Mouse (Mus musculus) liver, adult 2 months (tissue): ENCODE data around the gene Fam120a.

ENCODE experiments used
- CTCF ChIP-seq: fragments of 200-500 bp; IDR thresholded peaks from 2 replicates; pipeline ENCODE4 v1.5.1; 2011; ENCODE audit warnings: low read depth, low read length, control low read depth
- POLR2A ChIP-seq: fragments of 200-500 bp; IDR thresholded peaks from 2 replicates; pipeline ENCODE4 v1.6.1; 2011; ENCODE audit warnings: low read length, control low read depth; ENCODE audit not compliant: insufficient read depth; ENCODE audit errors: extremely low read depth

DNA sequence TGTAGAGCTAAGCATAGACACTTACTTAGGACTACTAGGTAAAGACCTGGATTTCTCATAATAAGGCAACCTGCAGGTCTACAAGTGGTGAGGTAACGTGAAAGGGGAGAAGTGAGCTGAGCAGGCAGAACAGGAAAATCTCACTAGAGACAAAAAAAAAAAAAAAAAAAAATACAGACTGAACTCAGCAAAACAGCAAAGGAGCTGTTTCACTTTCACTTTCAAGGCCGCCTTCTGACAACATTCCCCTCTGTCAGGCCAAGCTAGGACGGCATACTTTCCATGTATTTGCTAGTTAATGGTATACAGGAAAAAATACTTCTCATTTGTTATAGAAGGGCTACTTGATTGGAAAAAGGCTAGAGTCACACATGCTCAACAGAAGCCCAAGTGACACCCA lies 10.0 kb upstream of the Fam120a start:
- TF ChIP-seq POLR2A (no peak), CTCF (no peak)
